Mouse (Mus musculus) spleen, postnatal 4 days (tissue): ENCODE measurements around the gene Lhpp.

Experiments used
- DNase-seq, 2 experiments: peaks; one replicate each; pipeline ENCODE4 v3.0.0; 2022; ENCODE audit warnings: low spot score in 2 of 2

Gene Lhpp

GRCm38 (mm10) chr7:132712044-132712708, 101.7 kb downstream of the Lhpp start:
- DNase-seq, result no peak

- DNase-seq, result no peak
These were observed 102.5 kb downstream of the Lhpp start for GRCm38 (mm10) chr7:132712956-132713355.

- peak in 1 of 2 experiments; percentile 57 for DNase-seq
These were observed 103.2 kb downstream of the Lhpp start for GRCm38 (mm10) chr7:132713483-132714126.

DNA sequence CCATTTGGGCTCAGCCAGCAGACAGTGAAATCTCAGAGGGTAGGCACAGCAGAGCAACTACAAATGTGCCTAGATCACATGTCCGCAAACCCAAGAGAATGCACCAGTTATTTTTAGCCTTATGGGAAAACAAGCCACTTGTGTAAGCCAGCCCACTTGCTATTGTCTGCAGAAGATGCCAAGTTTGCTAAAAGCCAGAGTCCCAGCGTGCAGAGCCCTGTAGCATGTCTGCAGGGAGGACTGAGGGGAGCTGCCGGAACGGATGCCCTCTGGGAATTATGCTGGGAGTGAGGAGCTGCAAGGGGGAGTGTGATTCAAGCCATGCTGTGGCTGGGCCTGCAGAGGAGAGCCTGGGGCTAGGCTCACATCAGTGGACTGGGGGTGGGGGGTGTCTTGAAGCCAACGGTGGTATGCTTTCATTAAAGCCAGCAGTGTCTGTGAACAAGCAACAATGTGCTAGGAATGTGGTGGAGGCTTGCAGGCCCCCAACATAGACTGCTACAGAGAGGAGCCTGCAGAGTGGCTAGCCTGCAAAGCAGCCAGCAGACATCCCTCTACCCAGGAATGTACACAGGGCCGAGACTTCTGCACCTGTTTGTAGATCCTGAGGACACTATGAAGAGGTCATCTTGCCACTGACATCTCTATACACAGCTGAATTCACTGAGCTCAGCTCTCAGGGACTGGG, 103.9 kb downstream of the Lhpp start:
- no peak for DNase-seq

GRCm38 (mm10) chr7:132715259-132715658, 104.8 kb downstream of the Lhpp start:
- DNase-seq, result no peak

- no peak for DNase-seq
These were observed 109.1 kb downstream of the Lhpp start for GRCm38 (mm10) chr7:132719570-132719969.

- DNase-seq, result peak; percentile 81 to 91
These were observed 110.1 kb downstream of the Lhpp start for GRCm38 (mm10) chr7:132720562-132720961.

DNA sequence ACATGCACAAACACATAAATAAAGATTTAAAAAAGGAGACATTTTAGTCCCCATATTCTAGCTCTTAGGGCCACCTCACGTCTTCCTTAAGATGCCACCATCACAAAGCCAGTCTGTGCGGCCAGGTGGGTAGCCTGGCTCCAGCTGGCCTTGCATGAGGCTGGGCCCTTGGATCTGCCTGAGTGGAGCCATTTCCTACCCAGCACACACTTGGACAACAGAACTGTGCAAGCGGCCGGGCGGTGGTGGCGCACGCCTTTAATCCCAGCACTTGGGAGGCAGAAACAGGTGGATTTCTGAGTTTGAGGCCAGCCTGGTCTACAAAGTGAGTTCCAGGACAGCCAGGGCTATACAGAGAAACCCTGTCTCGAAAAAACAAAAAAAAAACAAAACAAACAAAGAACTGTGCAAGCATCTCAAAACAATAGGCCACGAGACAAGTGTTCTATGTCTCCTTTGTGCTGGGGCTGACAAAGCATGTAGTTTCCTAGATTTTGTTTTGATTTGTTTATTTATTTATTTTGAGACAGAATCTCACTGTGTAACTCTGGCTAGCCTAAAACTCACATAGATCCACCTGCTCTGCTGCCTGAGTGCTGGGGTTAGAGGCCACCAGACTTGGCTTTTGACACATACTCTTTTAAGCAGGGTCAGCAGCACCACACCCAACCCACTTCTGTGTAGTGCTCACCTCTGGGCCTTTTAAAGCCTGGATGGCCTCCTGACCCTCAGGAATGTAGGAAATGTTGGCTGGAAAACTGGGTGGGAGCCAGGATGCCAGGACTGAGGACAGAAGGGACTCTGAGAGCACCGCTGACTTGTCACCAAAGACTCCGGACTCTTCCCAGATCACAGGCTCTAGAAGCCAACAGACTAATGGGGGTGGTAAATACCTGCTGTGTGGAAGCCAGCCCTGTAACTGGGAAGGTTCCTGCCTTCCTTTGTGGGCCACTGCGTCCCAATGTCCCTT, 112.2 kb downstream of the Lhpp start:
- DNase-seq, result no peak

DNA sequence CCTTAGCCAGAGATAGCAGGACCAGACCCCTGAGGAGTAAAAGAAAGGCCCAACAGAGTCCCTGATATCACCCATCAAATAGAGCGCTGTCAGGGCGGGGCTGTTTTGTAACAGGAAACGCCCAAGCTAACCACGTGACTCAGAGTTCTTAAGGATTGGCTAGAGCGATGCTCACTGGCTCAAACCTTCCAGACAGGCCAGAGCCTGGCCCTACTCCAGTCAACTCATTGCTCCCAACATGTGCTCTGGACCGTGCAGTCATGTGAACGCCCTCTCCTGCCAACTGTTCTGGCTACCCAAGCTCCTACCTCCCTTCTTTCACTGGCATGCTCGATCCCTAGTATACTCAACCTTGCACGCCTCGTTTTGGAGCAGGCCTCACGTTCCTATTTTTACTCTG, 113.5 kb downstream of the Lhpp start:
- DNase-seq, result peak in 1 of 2 experiments; percentile 56

- DNase-seq, result no peak
These were observed 114.1 kb downstream of the Lhpp start for GRCm38 (mm10) chr7:132724501-132725062.

DNA sequence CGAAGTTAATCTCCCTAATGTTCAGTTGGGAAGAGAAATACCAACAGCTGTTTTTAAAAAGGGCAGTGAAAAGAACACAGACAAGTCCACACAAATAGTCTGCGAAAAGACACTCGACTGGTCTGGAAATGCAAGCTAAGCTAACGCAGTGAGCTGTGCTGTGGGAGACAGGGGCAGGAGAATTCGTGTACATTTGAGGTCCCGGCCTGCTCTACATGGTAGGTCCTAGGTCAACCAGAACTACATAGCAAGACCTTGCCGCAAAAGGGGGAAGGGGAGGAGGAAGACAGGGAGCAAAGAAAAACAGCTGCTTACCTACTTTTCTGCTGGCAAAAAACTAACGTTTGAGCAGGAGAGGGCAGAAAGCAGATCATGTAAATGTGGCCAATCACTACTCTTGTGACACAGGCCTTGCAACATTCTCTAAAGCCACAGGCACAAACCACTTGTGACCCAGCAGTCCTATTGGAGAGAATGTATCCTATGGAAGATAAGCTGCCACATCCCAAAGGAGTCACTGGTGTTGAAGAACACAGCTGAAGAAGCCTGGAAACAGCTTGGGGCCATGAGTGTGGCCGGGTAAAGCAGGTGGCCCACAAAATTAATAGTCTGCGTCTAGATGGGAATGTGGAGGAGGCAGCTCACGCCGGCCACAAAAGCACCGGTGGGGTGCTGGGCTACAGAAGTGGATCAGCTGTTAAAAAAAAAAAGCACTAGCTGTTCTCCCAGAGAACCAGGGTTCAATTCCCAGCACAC, 115.8 kb downstream of the Lhpp start:
- no peak for DNase-seq

GRCm38 (mm10) chr7:132729093-132729831, 118.8 kb downstream of the Lhpp start:
- no peak for DNase-seq

DNA sequence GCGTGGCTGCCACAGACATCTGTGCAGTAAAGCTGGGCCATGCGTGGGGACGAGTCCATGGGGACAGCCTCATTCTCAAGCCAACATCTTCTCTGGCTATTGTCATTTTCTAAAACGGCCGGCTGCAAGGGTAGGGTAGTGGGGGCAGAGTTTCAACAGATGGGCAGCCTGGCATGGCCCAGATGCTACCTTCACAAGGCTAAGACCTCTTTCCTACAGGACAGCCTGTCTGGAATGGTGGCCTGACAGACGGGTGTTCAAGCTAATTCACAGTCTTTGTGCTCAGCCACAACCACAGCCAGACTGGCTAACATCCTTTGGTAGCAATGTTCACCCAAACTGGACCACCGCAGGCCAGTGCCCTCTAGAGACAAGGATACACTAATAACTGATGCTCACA, 120.1 kb downstream of the Lhpp start:
- no peak for DNase-seq

GRCm38 (mm10) chr7:132731558-132731957, 121.1 kb downstream of the Lhpp start:
- DNase-seq, result no peak

DNA sequence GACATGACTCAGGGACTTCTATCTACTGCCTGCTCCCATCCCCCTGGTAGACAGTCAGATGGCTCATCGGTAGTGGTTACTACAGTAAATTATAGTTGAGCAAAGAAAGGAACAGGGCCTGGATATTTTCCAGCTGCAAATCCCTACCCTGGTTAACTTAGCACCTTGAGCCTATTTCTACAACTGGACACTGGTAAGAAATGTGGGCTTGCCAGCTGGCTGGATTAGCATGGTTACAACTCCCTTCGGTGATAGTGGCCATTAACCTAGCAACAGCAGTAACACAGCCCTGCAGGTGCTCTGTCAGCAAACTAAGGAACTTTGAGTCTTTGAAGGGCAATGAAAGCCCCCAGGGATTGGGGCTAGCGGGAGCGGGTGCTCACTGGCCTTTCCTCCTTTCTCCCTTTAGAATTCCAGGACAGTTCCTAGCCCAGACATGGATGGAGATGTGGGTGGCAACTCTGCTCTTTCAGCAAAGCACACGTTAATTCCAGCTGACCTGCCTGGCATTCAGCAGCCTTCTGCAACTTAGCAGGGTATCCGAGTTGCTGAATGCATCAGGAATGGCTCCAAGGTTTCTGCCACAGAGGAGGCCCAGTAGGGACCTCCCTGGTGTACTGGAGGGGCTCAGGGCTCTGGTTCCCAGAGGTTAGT, 121.8 kb downstream of the Lhpp start:
- DNase-seq, result no peak

DNA sequence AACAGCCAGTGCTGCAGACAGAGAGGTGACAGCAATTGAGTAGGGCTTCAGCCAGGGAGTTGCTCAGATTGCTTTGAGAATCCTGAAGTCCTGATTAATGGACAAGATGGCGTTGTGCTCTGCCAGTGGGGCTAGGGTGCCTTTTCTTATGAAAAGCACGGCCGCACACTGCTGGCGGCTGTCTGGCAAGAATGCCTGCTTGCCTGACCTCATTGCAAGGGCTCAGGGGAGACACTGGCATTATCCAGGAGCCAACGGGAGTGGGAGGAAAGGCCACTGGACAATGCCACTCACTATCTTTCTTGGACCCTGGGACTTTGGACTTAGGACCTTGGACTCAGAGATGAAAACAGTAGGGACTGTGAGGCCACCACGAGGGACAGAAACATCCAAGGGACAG, 123.1 kb downstream of the Lhpp start:
- DNase-seq, result no peak

DNA sequence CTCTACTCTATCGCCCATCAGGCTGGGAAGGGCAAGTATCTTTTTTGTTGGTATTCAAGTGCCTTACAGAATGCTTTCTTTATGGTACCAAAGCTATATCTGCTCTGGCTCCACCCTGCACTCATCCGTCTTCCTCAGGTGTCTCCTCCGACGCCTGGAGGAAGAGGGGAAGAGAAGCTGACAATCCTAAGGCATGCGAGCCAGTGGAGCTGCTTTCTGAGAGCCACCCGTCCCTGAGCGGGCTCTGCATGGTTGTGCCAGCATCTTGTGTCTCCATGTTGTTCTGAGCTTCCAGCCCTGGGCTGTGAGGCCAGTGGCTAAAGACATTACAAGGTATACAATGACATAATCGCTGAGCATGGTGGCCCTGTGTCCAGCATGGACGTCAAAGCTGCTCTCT, 123.8 kb downstream of the Lhpp start:
- DNase-seq, result no peak

GRCm38 (mm10) chr7:132735145-132735544, 124.7 kb downstream of the Lhpp start:
- peak; percentile 84 to 91 for DNase-seq

DNA sequence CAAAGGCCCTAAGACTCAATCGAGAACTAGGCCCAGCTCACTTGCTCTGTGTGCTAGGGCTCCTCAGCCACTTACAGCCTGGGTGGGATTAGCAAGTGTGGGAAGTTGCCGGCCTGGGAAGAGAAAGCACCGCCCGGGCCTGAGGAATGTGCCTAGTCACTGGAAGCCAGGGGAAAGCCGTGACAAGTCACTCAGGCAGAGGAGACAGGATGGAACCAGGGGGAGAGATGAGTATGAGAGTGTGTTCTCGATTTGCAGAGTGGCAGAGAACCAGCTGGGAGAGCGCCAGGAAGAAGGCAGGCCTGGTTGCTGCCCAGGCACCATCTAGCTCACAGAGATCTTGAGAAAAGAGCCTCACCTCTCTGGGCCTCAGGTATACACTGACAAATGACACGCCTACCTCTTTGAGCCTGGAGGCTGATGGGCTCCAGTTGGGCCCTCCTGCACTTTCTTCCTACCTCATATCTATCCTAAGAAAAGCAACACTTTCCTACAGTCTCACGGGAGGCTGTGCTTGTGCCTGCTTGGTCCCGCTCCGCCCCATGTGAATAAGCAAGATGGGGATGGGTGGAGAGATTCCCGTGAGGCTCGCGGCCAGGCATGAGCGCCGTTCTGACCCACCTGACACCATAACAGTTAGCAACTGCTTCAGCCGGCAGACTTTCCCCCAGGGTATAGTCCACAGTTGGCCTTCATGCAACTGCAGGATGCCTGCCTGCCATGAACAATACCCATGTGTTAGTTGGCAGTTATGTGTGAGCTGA, 125.8 kb downstream of the Lhpp start:
- DNase-seq, result no peak
